Mouse (Mus musculus) lung, embryonic 14.5 days (tissue): ENCODE measurements at regions not wholly inside any gene's neighbourhood (a gene's known extent, or its start where the extent isn't known, plus 50 kb on each side); places are given as distances from the start of the nearest gene placed in this dataset.

ENCODE experiments used
- ATAC-seq: fragments of 200-750 bp; cut with Nextera tagmentation; 2 replicates; pipeline ENCODE4 v1.8.0; 2017; ENCODE audit warnings: mild to moderate bottlenecking, moderate TSS enrichment, moderate library complexity; ENCODE audit not compliant: insufficient read depth
- DNase-seq: peaks from one replicate; pipeline ENCODE4 v3.0.0-alpha.2; 2015
- H3K27ac ChIP-seq: fragments of 300-500 bp; sonication (generic); 2 replicates; pipeline ENCODE4 v1.5.1; 2014; ENCODE audit warnings: low read depth, mild to moderate bottlenecking, moderate library complexity
- H3K27me3 ChIP-seq: fragments of 300-500 bp; sonication (generic); 2 replicates; pipeline ENCODE4 v1.6.1; 2014; ENCODE audit warnings: low read length, control low read depth; ENCODE audit not compliant: insufficient read depth
- H3K36me3 ChIP-seq: fragments of 300-500 bp; sonication (generic); 2 replicates; pipeline ENCODE4 v1.6.1; 2014; ENCODE audit warnings: control low read depth; ENCODE audit not compliant: insufficient read depth
- H3K4me1 ChIP-seq: fragments of 300-500 bp; sonication (generic); 2 replicates; pipeline ENCODE4 v1.6.1; 2014; ENCODE audit warnings: antibody characterized with exemption, control low read depth; ENCODE audit not compliant: insufficient read depth
- H3K4me2 ChIP-seq: fragments of 300-500 bp; sonication (generic); 2 replicates; pipeline ENCODE4 v1.6.1; 2014; ENCODE audit warnings: mild to moderate bottlenecking
- H3K4me3 ChIP-seq: fragments of 300-500 bp; sonication (generic); 2 replicates; pipeline ENCODE4 v1.5.1; 2014; ENCODE audit warnings: low read depth, low read length
- H3K9ac ChIP-seq: fragments of 300-500 bp; sonication (generic); 2 replicates; pipeline ENCODE4 v1.6.1; 2014
- H3K9me3 ChIP-seq: fragments of 300-500 bp; sonication (generic); 2 replicates; pipeline ENCODE4 v1.6.1; 2016; ENCODE audit warnings: low read depth, low read length, control low read depth
- CTCF ChIP-seq: IDR thresholded peaks from 2 replicates; pipeline ENCODE4 v1.5.1; 2016; ENCODE audit warnings: antibody characterized with exemption, low read depth
- WGBS: fragments of 180-500 bp; shearing (Covaris S2); extraction: QIAGEN DNeasy Blood & Tissue Kit; methylation state at CpG from one replicate; pipeline ENCODE4 v1.1.7; 2014; 5-methylcytosine and 5-hydroxymethylcytosine counted together

GRCm38 (mm10) chr10:105926912-105927238 is 85.7 kb upstream of the Mettl25 start:
- DNase-seq (no peak), ATAC-seq (no peak)
- no peak overlapping the region for H3K27ac ChIP-seq
- no peaks in the 10 kb centered on the region for H3K9me3 ChIP-seq
- no peak for TF ChIP-seq CTCF
- no peak overlapping the region for H3K9ac ChIP-seq
- H3K4me3 ChIP-seq: no peak overlapping the region
- no peak overlapping the region for H3K4me2 ChIP-seq
- no peaks in the 10 kb centered on the region for H3K36me3 ChIP-seq
- WGBS: 58% methylated on average over 4 of the region's 4 CpGs
- no peaks in the 10 kb centered on the region for H3K27me3 ChIP-seq
- H3K4me1 ChIP-seq: no peaks in the 10 kb centered on the region

- no peak overlapping the region for H3K4me2 ChIP-seq
- 88% methylated on average over 5 of the region's 5 CpGs for WGBS
- H3K9ac ChIP-seq: no peak overlapping the region
- H3K27ac ChIP-seq: no peak overlapping the region
- TF ChIP-seq CTCF: no peak
- H3K36me3 ChIP-seq: no peaks in the 10 kb centered on the region
- ATAC-seq (no peak), DNase-seq (no peak)
- no peak overlapping the region for H3K4me3 ChIP-seq
- H3K27me3 ChIP-seq: no peaks in the 10 kb centered on the region
- no peaks in the 10 kb centered on the region for H3K9me3 ChIP-seq
- no peaks in the 10 kb centered on the region for H3K4me1 ChIP-seq
Observed at GRCm38 (mm10) chr10:105926229-105926911, 85.2 kb upstream of the Mettl25 start.

GRCm38 (mm10) chr10:105899677-105900076 is 58.5 kb upstream of the Mettl25 start:
- 44% methylated on average over 1 of the region's 1 CpGs for WGBS
- H3K9ac ChIP-seq: no peak overlapping the region

GRCm38 (mm10) chr10:105899225-105899624 is 58.0 kb upstream of the Mettl25 start:
- Histone ChIP-seq H3K27me3 (no peaks in the 10 kb centered on the region), H3K9me3 (no peaks in the 10 kb centered on the region), H3K4me1 (no peaks in the 10 kb centered on the region), H3K36me3 (no peaks in the 10 kb centered on the region), H3K27ac (no peak overlapping the region), H3K9ac (no peak overlapping the region), H3K4me3 (no peak overlapping the region), H3K4me2 (no peak overlapping the region)
- WGBS: 66% methylated on average over 4 of the region's 4 CpGs
- no peak for TF ChIP-seq CTCF
- no peak for DNase-seq
- no peak for ATAC-seq

More at GRCm38 (mm10) chr10:105899677-105900076, 58.5 kb upstream of the Mettl25 start:
- no peak overlapping the region for H3K4me3 ChIP-seq
- no peak for TF ChIP-seq CTCF
- no peak overlapping the region for H3K4me2 ChIP-seq
- H3K9me3 ChIP-seq: no peaks in the 10 kb centered on the region
- DNase-seq: no peak
- H3K27ac ChIP-seq: no peak overlapping the region
- 0 out of 2 replicates have a peak, but pooled peaks have one; percentile 49 for ATAC-seq
- H3K27me3 ChIP-seq: no peaks in the 10 kb centered on the region
- no peaks in the 10 kb centered on the region for H3K4me1 ChIP-seq
- no peaks in the 10 kb centered on the region for H3K36me3 ChIP-seq
